Mouse (Mus musculus) erythroblast, embryonic 14.5 days (primary cell): ENCODE data around the gene A830031A19Rik. TPM values are rescaled to one million over a fixed set of nuclear protein-coding genes. Genes with fewer than 3 reads are reported as not detected.

Source experiments
- H3K27me3 ChIP-seq: 2 replicates; pipeline ENCODE4 v1.6.1; 2012; ENCODE audit warnings: inconsistent platforms; ENCODE audit not compliant: control insufficient read depth
- H3K36me3 ChIP-seq: 2 replicates; pipeline ENCODE4 v1.6.1; 2012; ENCODE audit warnings: mild to moderate bottlenecking, inconsistent platforms; ENCODE audit not compliant: control insufficient read depth
- H3K4me1 ChIP-seq: 2 replicates; pipeline ENCODE4 v1.6.1; 2012; ENCODE audit warnings: inconsistent platforms; ENCODE audit not compliant: control insufficient read depth
- H3K4me3 ChIP-seq: replicated peaks from 2 replicates; pipeline ENCODE3; 2012; ENCODE audit warnings: moderate library complexity, mild to moderate bottlenecking, inconsistent platforms
- H3K9me3 ChIP-seq: 2 replicates; pipeline ENCODE4 v1.6.1; 2012; ENCODE audit warnings: low read length, inconsistent platforms, mixed read lengths; ENCODE audit not compliant: control insufficient read depth
- GATA1 ChIP-seq: IDR thresholded peaks from 2 replicates; pipeline ENCODE4 v1.6.1; 2012; ENCODE audit warnings: low read length, inconsistent platforms, mixed read lengths
- TAL1 ChIP-seq: IDR thresholded peaks from 3 replicates; pipeline ENCODE4 v1.6.1; 2012; ENCODE audit warnings: low read length, inconsistent platforms, mixed read lengths
- polyA plus RNA-seq: library from polyadenylated mRNA; stranded (reverse); fragments of >175 nt; gene quantifications from 2 replicates; pipeline ENCODE4 v1.2.3, GENCODE M21; 2012

The A830031A19Rik gene
- polyA plus RNA-seq, 1 experiment = not detected

- peaks cover 93% of the 10 kb centered on the region for H3K36me3 ChIP-seq
- peaks cover 61% of the 10 kb centered on the region for H3K4me1 ChIP-seq
These were observed 34.5 kb upstream of the A830031A19Rik start for GRCm38 (mm10) chr11:24109388-24109787.

GRCm38 (mm10) chr11:24108974-24109373 is 34.1 kb upstream of the A830031A19Rik start:
- peaks cover 93% of the 10 kb centered on the region for H3K36me3 ChIP-seq
- no peaks in the 10 kb centered on the region for H3K27me3 ChIP-seq
- H3K9me3 ChIP-seq = no peaks in the 10 kb centered on the region
- H3K4me1 ChIP-seq = peaks cover 61% of the 10 kb centered on the region
- TF ChIP-seq GATA1 = no peak
- no peak for TF ChIP-seq TAL1
- no peak overlapping the region for H3K4me3 ChIP-seq

More at GRCm38 (mm10) chr11:24109388-24109787, 34.5 kb upstream of the A830031A19Rik start:
- TF ChIP-seq GATA1 = no peak
- no peak for TF ChIP-seq TAL1
- Histone ChIP-seq H3K27me3 (no peaks in the 10 kb centered on the region), H3K9me3 (no peaks in the 10 kb centered on the region), H3K4me3 (no peak overlapping the region)

- TF ChIP-seq TAL1 = no peak
- no peak for TF ChIP-seq GATA1
- Histone ChIP-seq H3K4me3 (no peak overlapping the region), H3K9me3 (no peaks in the 10 kb centered on the region), H3K27me3 (no peaks in the 10 kb centered on the region), H3K36me3 (peaks cover 89% of the 10 kb centered on the region), H3K4me1 (peaks cover 62% of the 10 kb centered on the region)
These were observed 32.6 kb upstream of the A830031A19Rik start for GRCm38 (mm10) chr11:24107414-24107813.

GRCm38 (mm10) chr11:24103128-24103742 is 28.4 kb upstream of the A830031A19Rik start:
- no peaks in the 10 kb centered on the region for H3K27me3 ChIP-seq
- no peak overlapping the region for H3K4me3 ChIP-seq
- no peaks in the 10 kb centered on the region for H3K9me3 ChIP-seq
- H3K4me1 ChIP-seq = peaks cover 70% of the 10 kb centered on the region
- H3K36me3 ChIP-seq = peaks cover 79% of the 10 kb centered on the region
- TF ChIP-seq GATA1 (no peak), TAL1 (no peak)

GRCm38 (mm10) chr11:24102372-24102771 is 27.5 kb upstream of the A830031A19Rik start:
- peaks cover 73% of the 10 kb centered on the region for H3K4me1 ChIP-seq
- peaks cover 82% of the 10 kb centered on the region for H3K36me3 ChIP-seq

GRCm38 (mm10) chr11:24101625-24102024 is 26.8 kb upstream of the A830031A19Rik start:
- Histone ChIP-seq H3K4me3 (peak overlapping the region; percentile 13), H3K4me1 (peaks cover 78% of the 10 kb centered on the region), H3K27me3 (no peaks in the 10 kb centered on the region), H3K36me3 (peaks cover 84% of the 10 kb centered on the region), H3K9me3 (no peaks in the 10 kb centered on the region)
- no peak for TF ChIP-seq TAL1
- TF ChIP-seq GATA1 = no peak

More at GRCm38 (mm10) chr11:24102372-24102771, 27.5 kb upstream of the A830031A19Rik start:
- Histone ChIP-seq H3K9me3 (no peaks in the 10 kb centered on the region), H3K27me3 (no peaks in the 10 kb centered on the region), H3K4me3 (no peak overlapping the region)
- TF ChIP-seq TAL1 = no peak
- no peak for TF ChIP-seq GATA1

GRCm38 (mm10) chr11:24100449-24101070 is 25.7 kb upstream of the A830031A19Rik start:
- no peaks in the 10 kb centered on the region for H3K27me3 ChIP-seq
- H3K36me3 ChIP-seq = peaks cover 84% of the 10 kb centered on the region
- peaks cover 82% of the 10 kb centered on the region for H3K4me1 ChIP-seq
- no peaks in the 10 kb centered on the region for H3K9me3 ChIP-seq
- no peak for TF ChIP-seq TAL1
- TF ChIP-seq GATA1 = no peak
- peak overlapping the region; percentile 14 for H3K4me3 ChIP-seq

- no peaks in the 10 kb centered on the region for H3K9me3 ChIP-seq
- peaks cover 84% of the 10 kb centered on the region for H3K36me3 ChIP-seq
These were observed 25.0 kb upstream of the A830031A19Rik start for GRCm38 (mm10) chr11:24099886-24100293.

GRCm38 (mm10) chr11:24099215-24099614 is 24.4 kb upstream of the A830031A19Rik start:
- Histone ChIP-seq H3K9me3 (no peaks in the 10 kb centered on the region), H3K4me1 (peaks cover 91% of the 10 kb centered on the region), H3K4me3 (no peak overlapping the region), H3K27me3 (no peaks in the 10 kb centered on the region), H3K36me3 (peaks cover 84% of the 10 kb centered on the region)
- no peak for TF ChIP-seq GATA1

More at GRCm38 (mm10) chr11:24099886-24100293, 25.0 kb upstream of the A830031A19Rik start:
- H3K27me3 ChIP-seq = no peaks in the 10 kb centered on the region
- TF ChIP-seq GATA1 = no peak
- no peak for TF ChIP-seq TAL1
- H3K4me1 ChIP-seq = peaks cover 88% of the 10 kb centered on the region
- H3K4me3 ChIP-seq = peak overlapping the region; percentile 28
